Mouse (Mus musculus): ENCODE data around the gene Uqcr10. TPM values are rescaled to one million over a fixed set of nuclear protein-coding genes. Genes with fewer than 3 reads are reported as not detected.

Gene Uqcr10
- polyA plus RNA-seq, 1 experiment = 209 TPM

DNA sequence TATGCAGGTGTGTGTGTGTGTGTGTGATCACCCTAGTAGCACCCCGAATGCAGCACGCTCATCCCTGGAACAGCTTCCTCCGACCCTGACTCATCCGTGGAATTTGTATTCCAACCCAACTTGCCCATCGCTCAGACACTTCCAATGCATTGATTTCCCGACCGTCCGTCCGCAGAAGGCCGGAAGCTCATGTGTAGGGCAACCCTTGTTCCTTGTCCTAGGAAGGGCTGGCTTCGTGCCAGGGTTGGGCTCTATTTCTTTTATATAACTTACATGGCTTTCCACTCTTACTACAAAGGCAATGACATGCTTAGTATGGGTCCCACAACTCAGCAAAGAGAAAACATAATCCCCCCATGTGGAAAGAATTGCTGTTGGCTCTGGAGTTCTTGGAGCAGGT, 12.0 kb downstream of the Uqcr10 start:
- Histone ChIP-seq H3K4me3 (ENCODE audit: insufficient read depth, low read length) (no peak overlapping the region), H3K27ac (ENCODE audit: insufficient read depth, low read depth, low read length) (no peak overlapping the region), H3K4me1 (ENCODE audit: control insufficient read depth, insufficient read depth, low read length) (no peaks in the 10 kb centered on the region)
- TF ChIP-seq POLR2A (IDR thresholded peaks at IDR 0.05; ENCODE audit: borderline replicate concordance, low read depth, low read length) (no peak), CTCF (IDR thresholded peaks at IDR 0.05; ENCODE audit: low read depth, low read length) (no peak)

DNA sequence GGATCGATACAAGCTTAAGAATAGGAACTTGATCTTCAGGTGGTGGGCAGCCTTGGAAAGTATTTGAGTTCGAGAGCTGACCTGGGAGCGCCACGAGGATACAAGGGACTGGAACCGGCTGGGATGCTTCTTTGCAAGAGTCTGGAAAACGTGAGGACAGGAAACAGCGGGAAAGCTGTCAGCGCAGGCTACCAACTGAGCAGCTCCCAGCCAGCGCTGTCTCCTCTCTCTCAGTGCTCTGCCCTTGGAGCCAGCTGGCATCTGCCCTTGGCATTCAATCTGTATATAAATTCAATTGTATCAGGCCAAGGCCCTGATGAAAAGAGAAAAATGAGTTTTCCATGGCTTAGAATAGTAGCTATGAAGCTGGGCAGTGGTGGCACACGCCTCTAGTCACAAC, 12.9 kb downstream of the Uqcr10 start:
- no peak overlapping the region for H3K4me3 ChIP-seq (ENCODE audit: insufficient read depth, low read length)
- H3K4me1 ChIP-seq (ENCODE audit: control insufficient read depth, insufficient read depth, low read length) = no peaks in the 10 kb centered on the region
- no peak for TF ChIP-seq POLR2A (IDR thresholded peaks at IDR 0.05; ENCODE audit: borderline replicate concordance, low read depth, low read length)
- no peak for TF ChIP-seq CTCF (IDR thresholded peaks at IDR 0.05; ENCODE audit: low read depth, low read length)
- H3K27ac ChIP-seq (ENCODE audit: insufficient read depth, low read depth, low read length) = no peak overlapping the region

DNA sequence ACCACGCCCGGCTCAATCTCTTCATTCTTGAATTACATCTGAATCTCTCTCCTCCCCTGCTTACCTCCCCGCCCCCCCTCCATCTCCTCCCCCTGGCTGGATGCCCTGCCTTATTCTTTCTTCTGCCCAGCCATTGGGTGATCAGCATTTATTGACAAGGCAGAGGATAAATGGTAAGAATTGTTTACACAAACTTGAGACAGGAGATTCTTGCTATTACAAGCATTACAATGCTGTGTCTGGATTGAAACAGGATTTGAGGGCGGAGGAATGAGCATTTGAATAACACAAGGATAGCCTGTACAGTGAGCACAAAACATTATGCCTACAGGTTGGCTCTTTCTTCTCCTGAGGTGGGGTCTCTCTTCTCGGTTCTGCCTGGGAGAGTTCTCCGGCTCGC, 13.8 kb downstream of the Uqcr10 start:
- TF ChIP-seq POLR2A (IDR thresholded peaks at IDR 0.05; ENCODE audit: borderline replicate concordance, low read depth, low read length) (no peak), CTCF (IDR thresholded peaks at IDR 0.05; ENCODE audit: low read depth, low read length) (no peak)
- no peak overlapping the region for H3K4me3 ChIP-seq (ENCODE audit: insufficient read depth, low read length)
- no peaks in the 10 kb centered on the region for H3K4me1 ChIP-seq (ENCODE audit: control insufficient read depth, insufficient read depth, low read length)

GRCm38 (mm10) chr11:4688632-4689380, 15.3 kb downstream of the Uqcr10 start:
- Histone ChIP-seq H3K4me1 (ENCODE audit: control insufficient read depth, insufficient read depth, low read length) (no peaks in the 10 kb centered on the region), H3K4me3 (ENCODE audit: insufficient read depth, low read length) (no peak overlapping the region), H3K27ac (ENCODE audit: insufficient read depth, low read depth, low read length) (no peak overlapping the region)
- TF ChIP-seq POLR2A (IDR thresholded peaks at IDR 0.05; ENCODE audit: borderline replicate concordance, low read depth, low read length) = no peak
- TF ChIP-seq CTCF (IDR thresholded peaks at IDR 0.05; ENCODE audit: low read depth, low read length) = no peak

More for the DNA sequence above, 13.8 kb downstream of the Uqcr10 start:
- no peak overlapping the region for H3K27ac ChIP-seq (ENCODE audit: insufficient read depth, low read depth, low read length)

DNA sequence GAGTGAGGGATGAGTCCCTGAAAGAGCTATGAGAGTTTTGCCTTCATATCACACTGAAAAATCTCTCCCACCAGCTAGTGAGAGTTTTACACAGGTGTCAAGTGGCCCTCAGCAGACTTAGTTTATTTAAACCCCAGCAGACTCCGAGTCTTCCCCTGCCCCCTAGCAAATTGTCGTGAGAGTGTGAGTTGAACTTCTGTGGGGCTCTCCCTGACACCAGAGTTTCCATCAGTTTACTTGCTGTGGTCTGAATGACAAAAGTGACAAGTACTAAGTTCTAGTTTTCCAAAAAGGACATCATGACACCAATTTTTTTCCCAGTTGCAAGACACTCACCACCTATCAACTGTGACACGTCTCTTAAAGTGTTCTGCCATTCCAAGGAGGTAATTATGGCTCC, 16.3 kb downstream of the Uqcr10 start:
- Histone ChIP-seq H3K4me1 (ENCODE audit: control insufficient read depth, insufficient read depth, low read length) (0 out of 2 replicates have a peak, but pooled peaks cover 4% of the 10 kb centered on the region), H3K27ac (ENCODE audit: insufficient read depth, low read depth, low read length) (no peak overlapping the region), H3K4me3 (ENCODE audit: insufficient read depth, low read length) (no peak overlapping the region)
- TF ChIP-seq POLR2A (IDR thresholded peaks at IDR 0.05; ENCODE audit: borderline replicate concordance, low read depth, low read length) (no peak), CTCF (IDR thresholded peaks at IDR 0.05; ENCODE audit: low read depth, low read length) (no peak)

DNA sequence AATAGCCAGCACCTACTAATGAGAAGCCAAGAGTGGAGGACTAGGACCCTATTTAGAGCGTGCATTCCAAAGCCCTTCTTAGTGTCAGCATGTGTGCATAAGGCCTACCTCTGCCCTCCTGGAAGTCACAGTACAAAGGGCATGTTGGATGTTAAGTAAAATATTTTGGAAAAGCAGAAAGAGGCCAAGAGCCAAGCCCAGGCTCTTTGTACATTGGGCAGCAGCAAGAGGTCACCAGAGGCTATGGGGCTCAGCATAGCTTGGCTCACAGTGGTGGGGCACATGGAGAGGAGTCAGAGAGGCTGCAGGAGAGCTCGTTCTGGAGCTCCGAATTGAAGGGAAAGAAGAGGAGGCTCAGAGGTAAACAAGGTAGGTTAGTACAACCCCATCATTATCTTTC, 17.1 kb downstream of the Uqcr10 start:
- TF ChIP-seq POLR2A (IDR thresholded peaks at IDR 0.05; ENCODE audit: borderline replicate concordance, low read depth, low read length) (no peak), CTCF (IDR thresholded peaks at IDR 0.05; ENCODE audit: low read depth, low read length) (no peak)
- Histone ChIP-seq H3K4me1 (ENCODE audit: control insufficient read depth, insufficient read depth, low read length) (0 out of 2 replicates have a peak, but pooled peaks cover 4% of the 10 kb centered on the region), H3K4me3 (ENCODE audit: insufficient read depth, low read length) (no peak overlapping the region), H3K27ac (ENCODE audit: insufficient read depth, low read depth, low read length) (no peak overlapping the region)

DNA sequence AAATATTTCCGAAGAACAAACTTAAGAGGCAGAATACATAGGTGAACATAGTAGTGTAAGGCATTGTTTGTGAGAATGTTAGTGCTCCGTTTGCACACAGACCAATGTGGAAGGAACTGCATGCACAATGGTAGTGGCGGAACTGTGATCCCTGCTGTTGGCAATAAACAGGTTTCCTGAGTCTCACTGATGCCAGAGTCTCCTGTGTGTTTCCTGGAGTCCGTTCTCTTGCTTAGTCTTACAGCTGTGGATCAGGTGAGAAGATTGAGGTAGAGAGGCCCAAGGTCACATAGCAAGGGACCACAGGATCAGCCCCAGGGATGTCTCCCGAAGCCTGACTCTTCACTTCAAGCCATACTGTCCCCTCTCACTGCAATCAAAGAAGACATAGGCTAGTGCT, 18.6 kb downstream of the Uqcr10 start:
- H3K4me1 ChIP-seq (ENCODE audit: control insufficient read depth, insufficient read depth, low read length) = 0 out of 2 replicates have a peak, but pooled peaks cover 4% of the 10 kb centered on the region
- TF ChIP-seq CTCF (IDR thresholded peaks at IDR 0.05; ENCODE audit: low read depth, low read length) (no peak), POLR2A (IDR thresholded peaks at IDR 0.05; ENCODE audit: borderline replicate concordance, low read depth, low read length) (no peak)

GRCm38 (mm10) chr11:4685071-4685470, 19.1 kb downstream of the Uqcr10 start:
- 0 out of 2 replicates have a peak, but pooled peaks cover 4% of the 10 kb centered on the region for H3K4me1 ChIP-seq (ENCODE audit: control insufficient read depth, insufficient read depth, low read length)
- H3K27ac ChIP-seq (ENCODE audit: insufficient read depth, low read depth, low read length) = no peak overlapping the region
- no peak overlapping the region for H3K4me3 ChIP-seq (ENCODE audit: insufficient read depth, low read length)
- TF ChIP-seq POLR2A (IDR thresholded peaks at IDR 0.05; ENCODE audit: borderline replicate concordance, low read depth, low read length) (no peak), CTCF (IDR thresholded peaks at IDR 0.05; ENCODE audit: low read depth, low read length) (no peak)

More for the DNA sequence above, 18.6 kb downstream of the Uqcr10 start:
- H3K4me3 ChIP-seq (ENCODE audit: insufficient read depth, low read length) = no peak overlapping the region
- H3K27ac ChIP-seq (ENCODE audit: insufficient read depth, low read depth, low read length) = no peak overlapping the region

- no peak overlapping the region for H3K27ac ChIP-seq (ENCODE audit: insufficient read depth, low read depth, low read length)
- H3K4me1 ChIP-seq (ENCODE audit: control insufficient read depth, insufficient read depth, low read length) = 0 out of 2 replicates have a peak, but pooled peaks cover 4% of the 10 kb centered on the region
- no peak overlapping the region for H3K4me3 ChIP-seq (ENCODE audit: insufficient read depth, low read length)
- TF ChIP-seq POLR2A (IDR thresholded peaks at IDR 0.05; ENCODE audit: borderline replicate concordance, low read depth, low read length) = no peak
- no peak for TF ChIP-seq CTCF (IDR thresholded peaks at IDR 0.05; ENCODE audit: low read depth, low read length)
Observed at GRCm38 (mm10) chr11:4684186-4684585, 20.0 kb downstream of the Uqcr10 start.

- Histone ChIP-seq H3K4me1 (ENCODE audit: control insufficient read depth, insufficient read depth, low read length) (0 out of 2 replicates have a peak, but pooled peaks cover 4% of the 10 kb centered on the region), H3K4me3 (ENCODE audit: insufficient read depth, low read length) (no peak overlapping the region)
- TF ChIP-seq POLR2A (IDR thresholded peaks at IDR 0.05; ENCODE audit: borderline replicate concordance, low read depth, low read length) (no peak), CTCF (IDR thresholded peaks at IDR 0.05; ENCODE audit: low read depth, low read length) (no peak)
Observed at GRCm38 (mm10) chr11:4683516-4683915, 20.6 kb downstream of the Uqcr10 start.

More at GRCm38 (mm10) chr11:4683516-4683915, 20.6 kb downstream of the Uqcr10 start:
- H3K27ac ChIP-seq (ENCODE audit: insufficient read depth, low read depth, low read length) = no peak overlapping the region
